Mouse (Mus musculus) cerebellum, adult 18-20 months (tissue): ENCODE measurements around the gene Srcap.
"Not testable (repeated sequence)": the region's sequence is repeated elsewhere in the genome, so short reads cannot be mapped to it uniquely, and the experiment has no call there.

Experiments
- DNase-seq, 2 experiments: peaks; one replicate each; pipeline ENCODE4 v3.0.0; 2021

Gene Srcap

DNA sequence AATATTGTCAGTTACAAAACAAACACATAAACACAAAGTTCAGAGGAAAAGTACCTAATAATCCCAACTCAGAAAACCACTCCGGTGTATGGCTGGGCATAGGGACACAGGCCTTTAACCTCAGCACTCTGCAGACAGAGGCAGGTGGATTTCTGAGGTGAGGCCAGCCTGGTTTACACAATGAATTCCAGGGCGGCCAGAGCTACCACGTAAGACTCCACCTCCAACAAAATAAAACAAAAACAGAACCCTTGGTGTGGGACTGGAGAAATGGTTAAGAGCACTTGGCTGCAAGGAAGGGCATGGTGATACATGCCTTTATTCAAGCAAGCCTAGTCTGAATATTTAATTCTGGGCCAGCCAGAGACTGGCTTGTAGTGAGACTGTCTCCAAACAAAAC lies 19.9 kb upstream of the Srcap start:
- no peak for DNase-seq

DNA sequence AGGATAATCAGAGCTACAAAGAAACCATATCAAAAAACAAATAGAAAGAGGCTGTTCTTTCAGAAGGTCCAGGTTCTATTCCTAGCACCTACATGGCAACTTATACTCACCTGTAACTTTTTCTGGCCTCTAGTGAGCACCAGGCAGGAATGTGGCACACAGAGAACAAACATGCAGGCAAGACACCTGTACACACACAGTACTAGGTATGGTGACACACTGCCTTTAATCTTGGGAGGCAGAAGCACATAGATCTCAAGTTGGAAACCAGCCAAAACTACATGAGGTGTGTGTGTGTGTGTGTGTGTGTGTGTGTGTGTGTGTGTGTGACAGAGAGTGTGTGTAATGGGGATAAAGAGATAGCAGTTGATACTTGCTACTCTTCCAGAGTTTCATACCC lies 17.1 kb upstream of the Srcap start:
- no peak for DNase-seq

DNA sequence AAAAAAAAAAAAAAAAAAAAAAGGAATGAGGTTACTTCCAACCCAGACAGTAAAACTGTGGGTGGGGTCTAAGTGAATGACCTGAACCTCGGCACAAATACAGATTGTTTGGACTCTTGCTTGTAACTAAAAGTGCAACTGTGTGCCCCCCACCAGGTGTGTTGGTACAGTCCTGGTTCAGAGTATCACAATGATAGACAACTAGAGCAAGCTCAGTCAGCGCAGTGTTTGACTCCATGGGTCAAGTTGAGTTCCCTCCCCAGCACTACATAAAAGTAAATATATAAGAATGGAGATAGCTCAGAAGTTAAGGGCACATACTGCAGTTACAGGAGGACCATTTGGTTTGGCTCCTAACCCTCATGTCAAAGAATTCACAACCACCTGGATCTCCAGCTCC lies 14.4 kb upstream of the Srcap start:
- no peak for DNase-seq

DNA sequence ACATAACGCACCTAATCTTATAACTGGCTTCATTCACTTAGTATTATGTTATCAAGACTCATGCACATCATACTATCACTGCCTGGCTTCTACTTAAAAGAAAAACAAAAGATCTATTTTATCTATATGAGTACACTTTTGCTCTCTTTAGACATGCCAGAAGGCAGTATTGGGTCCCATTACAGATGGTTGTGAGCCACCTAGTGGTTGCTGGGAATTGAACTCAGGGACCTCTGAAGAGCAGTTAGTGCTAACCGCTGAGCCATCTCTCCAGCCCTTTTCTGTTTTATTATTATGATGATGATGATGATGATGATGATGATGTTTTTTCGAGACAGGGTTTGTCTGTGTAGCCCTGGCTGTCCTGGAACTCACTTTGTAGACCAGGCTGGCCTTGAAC lies 13.4 kb upstream of the Srcap start:
- DNase-seq, result peak; percentile 47 to 57

DNA sequence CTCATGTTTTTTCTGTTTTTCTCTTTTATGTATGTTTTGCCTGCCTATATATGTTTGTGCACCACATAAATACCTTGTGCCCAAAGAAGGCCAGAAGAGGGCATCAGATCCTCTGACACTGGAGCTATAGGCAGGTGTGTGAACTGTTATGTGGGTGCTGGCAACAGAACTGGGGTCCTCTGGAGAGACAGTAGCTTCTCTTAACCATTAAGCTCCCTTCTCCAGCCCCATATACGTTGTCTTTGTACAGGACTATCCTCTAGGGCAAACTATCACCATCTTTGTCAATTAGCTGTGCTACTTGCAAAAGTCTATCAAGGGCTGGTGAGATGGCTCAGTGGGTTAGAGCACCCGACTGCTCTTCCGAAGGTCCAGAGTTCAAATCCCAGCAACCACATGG lies 3.5 kb upstream of the Srcap start:
- no peak for DNase-seq

DNA sequence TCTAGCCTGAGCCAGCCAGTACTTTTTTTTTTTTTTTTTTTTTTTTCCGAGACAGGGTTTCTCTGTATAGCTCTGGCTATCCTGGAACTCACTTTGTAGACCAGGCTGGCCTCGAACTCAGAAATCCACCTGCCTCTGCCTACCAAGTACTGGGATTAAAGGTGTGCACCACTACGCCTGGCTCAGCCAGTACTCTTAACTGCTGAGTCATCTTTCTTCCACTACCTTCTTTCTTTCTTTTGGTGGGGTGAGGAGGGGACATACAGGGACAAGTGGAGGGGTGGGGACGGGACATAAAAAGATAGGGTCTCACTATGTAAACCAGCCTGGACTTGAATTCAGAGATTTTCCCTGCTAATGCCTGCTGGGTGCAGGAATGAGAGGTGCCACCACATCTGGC lies 2.0 kb upstream of the Srcap start:
- DNase-seq, result not testable (repeated sequence)

DNA sequence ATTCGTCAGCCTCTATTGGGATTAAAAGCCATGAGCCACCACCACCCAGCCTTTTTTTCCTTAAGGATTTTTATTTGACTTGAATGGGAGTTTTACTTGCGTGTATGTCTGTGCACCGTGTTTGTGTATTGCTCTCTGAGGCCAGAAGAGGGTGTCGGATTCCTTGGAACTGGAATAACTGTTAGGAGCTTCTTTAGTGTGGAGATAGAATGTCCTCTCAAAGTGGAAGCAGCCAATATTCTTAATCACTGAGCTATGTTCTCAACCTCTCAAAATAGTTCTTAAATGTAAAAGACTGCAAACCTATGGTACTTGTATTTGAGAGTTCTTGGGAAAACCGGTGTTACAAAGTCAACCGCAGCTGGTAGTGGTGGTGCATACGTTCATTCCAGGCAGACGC lies 542 bp upstream of the Srcap start:
- peak; percentile 25 to 29 for DNase-seq

DNA sequence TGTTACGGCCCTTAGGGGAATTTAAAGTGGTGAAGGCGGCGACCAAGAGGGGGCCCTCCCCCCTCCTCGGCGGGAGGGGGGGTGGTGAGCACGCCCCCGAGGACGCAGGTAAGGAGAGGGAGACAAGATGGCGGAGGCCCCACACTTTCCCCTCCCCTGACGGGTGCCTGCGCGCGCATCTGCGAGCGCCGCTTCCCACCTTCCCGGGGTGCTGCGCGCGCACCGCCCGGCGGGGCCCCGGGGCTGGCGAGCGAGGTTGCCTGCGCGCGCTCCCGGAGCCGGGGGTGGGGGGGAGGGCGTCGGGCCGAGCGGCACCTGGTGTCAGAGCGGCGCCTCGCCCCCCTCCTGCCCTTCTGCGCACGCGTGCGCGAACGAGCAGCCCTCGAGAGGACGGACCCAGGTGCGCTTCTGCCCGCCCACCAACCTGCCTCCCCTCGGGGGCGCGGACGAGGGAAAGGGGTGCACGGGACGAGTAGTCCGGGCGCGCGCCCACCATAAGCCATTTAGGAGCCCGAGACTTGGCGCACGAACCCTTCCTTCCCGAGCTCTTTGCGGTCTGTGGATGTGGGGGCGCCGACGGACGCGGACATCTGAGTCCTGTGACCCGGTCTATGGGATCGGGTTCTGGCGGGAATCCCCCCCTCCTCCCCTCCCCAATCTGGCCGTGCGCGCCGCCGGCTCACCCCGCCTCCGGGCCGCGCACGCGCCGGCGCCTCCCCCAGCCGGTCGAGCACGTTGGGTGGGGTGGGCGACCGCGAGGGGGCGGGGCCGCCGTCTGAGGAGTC lies 640 bp downstream of the Srcap start:
- peak; percentile 85 to 92 for DNase-seq

DNA sequence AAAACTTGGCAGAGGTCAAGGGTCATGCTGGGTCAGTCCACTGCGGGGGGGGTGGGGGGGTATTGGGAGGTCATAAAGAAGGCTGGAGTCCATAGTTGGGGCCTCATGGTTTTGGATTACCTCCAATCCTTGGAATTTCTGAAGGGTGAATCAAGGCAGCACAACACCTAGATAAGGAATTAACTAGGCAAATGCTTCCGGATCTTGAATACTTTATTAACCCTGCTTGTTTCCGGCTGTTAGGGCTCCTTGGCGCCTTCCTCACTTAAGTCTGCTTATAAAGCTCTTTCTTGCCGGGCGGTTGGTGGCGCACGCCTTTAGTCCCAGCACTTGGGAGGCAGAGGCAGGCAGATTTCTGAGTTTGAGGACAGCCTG lies 1.2 kb downstream of the Srcap start:
- peak in 1 of 2 experiments; percentile 32 for DNase-seq

DNA sequence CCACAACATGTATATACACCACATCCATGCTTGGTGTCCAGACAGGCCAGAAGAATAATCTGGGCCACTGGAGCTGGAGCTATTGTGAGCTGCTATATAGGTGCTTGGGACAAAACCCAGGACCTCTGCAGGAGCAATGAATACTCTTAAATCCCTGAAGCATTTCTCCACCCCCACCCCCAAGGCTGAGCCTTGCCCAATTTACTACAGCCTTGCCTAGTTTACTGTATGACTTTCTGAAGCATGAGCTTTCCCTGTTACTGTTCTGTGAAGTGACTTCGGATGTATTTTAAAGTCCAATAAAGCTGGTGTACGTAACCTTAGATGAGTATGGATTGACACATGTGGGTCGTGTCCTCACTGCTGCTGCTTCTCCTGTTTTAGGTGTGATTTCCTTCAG lies 2.0 kb downstream of the Srcap start:
- no peak for DNase-seq

DNA sequence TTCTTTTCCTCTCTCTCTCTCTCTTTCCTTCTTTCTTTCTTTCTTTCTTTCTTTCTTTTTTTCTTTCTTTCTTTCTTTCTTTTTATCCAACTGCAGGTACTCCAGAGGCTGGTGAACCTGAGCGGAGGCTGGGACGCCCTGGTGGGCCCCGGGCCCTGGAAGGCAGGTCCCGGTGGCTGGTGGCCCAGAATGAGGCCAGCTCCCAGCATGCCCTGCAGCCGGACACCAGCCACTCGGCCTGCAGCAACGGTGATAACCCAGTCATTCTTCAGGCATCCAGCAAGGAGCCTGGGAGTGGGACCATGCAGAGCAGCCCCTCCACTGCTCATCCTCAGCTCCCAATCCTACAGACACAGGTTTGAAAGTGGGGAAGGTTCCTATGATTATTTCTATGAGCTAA lies 4.1 kb downstream of the Srcap start:
- peak; percentile 47 to 50 for DNase-seq

DNA sequence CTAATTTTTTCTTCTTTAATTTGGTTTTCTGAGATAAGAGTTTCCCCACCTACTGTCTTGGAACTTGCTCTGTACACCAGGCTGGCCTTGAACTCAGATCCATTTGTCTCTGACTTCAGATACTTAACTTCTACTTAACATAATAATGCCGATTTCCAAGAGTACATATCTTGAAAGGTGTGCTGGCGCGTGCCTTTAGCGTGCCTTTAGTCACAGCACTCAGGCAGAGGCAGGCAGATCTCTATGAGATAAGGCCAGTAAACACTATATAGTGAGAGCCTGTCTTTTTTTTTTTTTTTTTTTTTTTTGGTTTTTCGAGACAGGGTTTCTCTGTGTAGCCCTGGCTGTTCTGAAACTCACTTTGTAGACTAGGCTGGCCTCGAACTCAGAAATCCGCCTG lies 4.6 kb downstream of the Srcap start:
- DNase-seq, result no peak

DNA sequence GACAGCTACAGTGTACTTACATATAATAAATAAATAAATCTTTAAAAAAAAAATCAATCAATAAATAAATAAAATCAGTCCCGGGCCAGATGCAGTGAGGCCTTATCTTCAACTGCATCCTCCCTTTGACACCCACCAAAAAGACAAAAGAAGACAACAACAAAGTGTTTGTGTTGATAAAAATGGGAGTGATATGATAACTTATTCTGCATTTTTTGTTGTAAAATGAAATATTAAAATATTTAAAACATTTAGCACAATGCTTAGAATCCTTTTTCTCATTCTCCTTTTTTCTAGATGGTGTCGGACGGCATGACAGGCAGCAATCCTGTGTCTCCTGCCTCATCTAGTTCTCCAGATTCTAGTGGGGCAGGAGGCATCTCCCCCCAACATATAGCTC lies 7.5 kb downstream of the Srcap start, which contains the start of gene Gm42715:
TSS of gene Gm42715 (plus strand) at position 301 of the 400 bp plus-strand sequence.
- no peak for DNase-seq

DNA sequence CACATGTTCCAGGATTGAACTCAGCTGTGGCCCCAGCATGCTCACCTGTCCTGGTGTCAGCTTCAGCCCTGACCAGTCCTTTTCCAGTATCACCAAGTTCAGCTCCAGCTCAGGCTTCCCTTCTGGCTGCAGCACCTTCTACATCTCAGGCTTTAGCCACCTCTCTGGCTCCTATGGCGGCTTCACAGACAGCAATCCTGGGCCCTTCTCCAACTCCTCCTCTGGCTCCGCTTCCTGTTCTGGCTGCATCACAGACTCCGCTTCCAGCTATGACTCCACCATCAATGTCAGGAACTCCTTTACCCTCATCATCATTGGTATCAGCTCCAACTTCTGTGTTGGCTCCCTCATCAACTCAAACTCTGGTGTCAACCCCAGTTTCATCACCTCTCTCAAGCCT lies 29.9 kb downstream of the Srcap start:
- DNase-seq, result peak; percentile 36 to 48

DNA sequence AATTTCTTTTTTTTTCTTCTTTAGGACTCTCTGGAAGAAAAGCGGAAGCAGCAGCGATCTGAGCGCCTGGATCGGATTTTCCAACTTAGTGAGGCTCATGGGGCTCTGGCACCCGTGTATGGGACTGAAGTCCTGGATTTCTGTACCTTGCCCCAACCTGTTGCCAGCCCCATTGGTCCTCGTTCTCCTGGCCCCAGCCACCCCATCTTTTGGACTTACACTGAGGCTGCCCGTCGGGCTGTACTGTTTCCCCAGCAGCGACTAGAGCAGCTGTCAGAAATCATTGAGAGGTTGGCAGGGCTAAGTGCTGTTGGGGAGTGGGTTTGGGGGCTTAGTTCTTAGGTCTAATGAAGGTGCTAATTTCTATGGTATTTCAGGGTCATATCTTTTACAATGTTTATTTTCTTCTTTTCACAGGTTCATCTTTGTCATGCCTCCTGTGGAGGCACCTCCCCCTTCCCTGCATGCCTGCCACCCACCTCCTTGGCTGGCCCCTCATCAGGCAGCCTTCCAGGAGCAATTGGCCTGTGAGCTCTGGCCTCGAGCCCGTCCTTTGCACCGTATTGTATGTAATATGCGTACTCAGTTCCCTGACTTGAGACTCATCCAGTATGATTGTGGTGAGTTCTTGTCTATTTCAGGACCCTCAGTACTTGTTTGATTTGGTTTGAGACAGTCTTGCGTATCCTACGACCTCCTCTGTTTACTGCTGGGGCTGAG lies 37.5 kb downstream of the Srcap start:
- peak; percentile 77 to 79 for DNase-seq

DNA sequence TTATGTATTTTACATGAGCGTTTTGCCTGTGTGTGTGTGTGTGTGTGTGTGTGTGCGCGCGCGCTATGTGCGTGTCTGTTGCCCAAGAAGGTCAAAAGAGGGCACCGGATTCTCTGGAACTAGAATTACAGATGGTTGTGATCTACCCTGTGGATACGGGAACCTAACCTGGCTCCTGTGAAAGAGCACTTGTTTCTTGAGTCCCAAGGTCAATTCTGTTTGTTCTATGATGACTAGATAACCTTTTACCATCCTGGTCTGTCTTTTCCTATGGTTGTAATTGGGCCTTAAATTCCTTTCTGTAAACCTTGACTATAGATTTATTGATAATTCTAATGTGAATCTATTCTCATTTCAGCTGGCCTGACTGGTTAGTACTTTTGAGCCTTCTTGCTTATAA lies 39.8 kb downstream of the Srcap start:
- no peak for DNase-seq

DNA sequence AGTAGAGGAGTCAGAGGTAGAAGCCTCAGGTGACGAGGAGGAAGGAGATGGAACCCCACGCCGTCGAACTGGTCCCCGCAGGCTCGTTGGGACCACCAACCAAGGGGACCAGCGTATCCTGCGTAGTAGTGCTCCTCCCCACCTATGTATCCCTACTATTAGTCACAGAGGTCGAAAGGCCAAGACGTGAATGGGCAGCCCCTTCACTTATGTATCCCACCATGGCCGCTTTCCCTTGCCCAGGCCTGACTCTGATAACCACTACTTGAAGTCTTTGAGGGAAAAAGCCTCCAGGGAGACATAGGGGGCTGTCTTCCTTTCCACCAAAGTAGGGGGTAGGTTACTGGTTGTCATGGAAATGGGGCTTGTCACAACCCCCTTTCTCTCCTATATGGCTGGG lies 48.8 kb downstream of the Srcap start:
- no peak for DNase-seq

DNA sequence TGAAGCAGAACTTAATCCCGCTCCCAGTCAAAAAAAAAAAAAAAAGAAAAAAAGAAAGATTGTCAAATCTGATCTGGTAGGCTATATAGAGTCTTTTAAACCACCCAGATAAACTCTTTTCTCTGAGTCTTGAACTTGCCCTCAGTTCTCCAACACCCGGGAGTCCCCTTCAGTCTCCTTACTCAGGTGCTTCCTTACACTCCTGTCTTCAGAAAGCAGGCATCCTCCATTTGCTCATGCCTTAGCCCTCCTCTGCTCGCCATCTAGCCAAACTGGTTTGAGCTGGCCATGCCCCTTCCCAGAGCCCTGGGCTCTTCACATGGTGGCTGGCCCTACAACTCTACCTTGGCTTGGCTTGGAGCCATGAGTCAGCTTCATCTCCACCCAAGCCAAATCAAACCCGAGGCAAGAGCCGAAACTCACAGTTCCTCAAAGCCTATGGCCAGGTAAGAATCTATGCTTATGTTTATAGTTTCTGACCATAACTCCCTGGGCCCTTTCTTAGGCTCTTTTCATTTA lies 49.6 kb downstream of the Srcap start, which contains the start of gene Tmem265:
TSS of gene Tmem265 (plus strand) at position 51 of the 519 bp plus-strand sequence.
- peak; percentile 26 to 36 for DNase-seq

DNA sequence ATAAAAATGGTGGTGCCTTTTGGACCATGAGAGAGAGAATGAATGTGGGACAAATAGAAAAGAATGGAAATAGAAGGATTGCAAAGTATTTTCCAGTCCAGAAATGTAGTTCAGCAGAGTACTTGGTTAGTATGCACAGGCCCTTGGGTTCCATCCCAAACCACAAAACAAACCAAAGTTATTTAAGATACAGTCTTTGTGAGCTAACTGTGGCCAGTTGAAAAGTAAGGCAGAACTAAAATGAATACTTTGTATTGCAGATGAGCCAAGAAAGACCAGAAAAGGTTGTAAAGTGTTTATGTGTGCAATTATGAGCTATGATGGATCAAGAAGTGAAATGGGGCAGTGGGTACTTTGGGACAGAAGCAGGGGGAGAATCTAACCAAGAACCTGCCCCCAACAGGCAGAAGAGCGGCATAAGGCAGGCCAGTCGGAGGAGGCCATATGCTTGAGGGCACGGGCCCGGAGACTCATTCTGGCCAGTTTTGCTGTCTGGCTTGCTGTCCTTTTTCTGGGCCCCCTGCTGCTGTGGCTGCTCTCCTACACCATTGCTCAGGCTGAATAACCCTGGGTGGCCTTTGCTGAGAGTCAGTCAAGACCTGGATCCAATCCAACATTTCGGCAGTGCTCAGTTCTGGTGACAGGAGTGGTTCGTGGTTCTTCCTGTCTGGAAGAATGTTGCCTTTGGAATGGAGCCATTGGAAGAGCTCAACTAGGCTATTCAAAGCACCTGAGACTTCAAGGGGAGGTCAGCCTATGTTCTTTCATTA lies 52.8 kb downstream of the Srcap start:
- peak; percentile 91 to 96 for DNase-seq

DNA sequence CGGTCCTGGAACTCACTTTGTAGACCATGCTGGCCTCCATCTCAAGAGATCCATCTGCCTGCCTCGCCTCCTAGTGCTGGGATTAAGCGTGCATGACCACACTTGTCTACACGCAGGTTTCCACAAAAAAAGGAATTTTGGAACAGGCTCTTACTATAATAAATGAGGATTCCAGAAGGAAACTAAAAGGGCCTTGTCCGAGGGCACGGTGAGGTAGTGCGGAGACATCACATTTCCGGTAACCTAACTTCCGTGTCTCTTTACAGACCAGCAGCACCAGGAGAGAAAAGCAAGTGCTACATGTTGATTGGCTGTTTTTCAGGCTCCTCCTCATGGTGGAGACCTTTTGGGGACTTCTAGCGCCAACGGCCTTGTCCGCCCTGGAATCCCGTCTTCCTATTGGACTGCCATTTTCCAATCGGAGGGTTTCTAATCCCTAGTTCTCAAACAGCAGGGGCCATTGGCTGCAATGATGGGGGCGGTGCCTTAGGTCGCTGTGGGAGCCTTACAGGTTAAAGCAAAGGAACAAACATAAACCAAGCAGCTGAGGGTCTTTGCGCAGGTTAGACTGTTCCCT lies 61.2 kb downstream of the Srcap start, which contains the start of gene Phkg2:
TSS of gene Phkg2 (plus strand) at position 446 of the 577 bp plus-strand sequence.
- peak; percentile 86 to 97 for DNase-seq

DNA sequence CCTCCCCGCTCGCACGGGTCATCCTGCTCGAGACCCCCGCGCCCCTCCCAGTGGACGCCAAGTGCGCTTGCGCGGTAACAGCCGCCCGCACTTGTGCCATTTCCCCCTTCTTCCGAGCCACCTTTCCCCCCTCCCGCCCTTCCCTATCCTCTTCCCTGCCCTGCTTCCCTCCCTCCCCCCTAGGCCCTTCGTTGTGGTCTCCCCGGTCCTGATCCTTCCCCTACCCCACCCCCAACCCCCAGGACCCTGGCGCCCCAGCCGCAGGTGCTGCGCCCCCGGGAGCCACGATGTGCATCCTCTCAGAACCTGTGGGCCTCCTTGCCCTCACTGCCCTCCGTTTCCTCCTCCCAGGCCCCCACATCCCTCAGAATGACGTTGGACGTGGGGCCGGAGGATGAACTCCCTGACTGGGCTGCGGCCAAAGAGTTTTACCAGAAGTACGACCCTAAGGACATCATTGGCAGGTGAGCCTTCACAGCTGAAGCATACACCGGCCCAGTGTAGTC lies 61.8 kb downstream of the Srcap start:
- peak; percentile 44 to 48 for DNase-seq

DNA sequence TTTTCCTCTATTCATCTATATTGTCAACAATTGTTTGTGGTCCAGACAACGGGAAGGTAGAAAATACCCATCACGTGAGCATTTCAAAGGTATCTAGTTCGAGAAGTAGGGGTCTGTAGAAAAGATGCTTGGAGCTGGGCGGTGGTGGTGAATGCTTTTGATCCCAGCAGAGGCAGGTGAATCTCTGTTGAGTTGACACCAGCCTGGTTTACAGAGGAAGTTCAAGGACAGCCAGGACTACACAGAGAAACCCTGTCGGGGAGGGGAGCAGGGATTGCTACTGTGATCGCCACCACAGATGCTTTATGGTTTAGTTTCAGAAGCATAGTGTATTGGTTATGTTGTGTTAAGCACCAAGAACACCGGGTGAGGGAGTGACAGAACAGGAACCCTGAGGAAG lies 62.3 kb downstream of the Srcap start:
- DNase-seq, result no peak

DNA sequence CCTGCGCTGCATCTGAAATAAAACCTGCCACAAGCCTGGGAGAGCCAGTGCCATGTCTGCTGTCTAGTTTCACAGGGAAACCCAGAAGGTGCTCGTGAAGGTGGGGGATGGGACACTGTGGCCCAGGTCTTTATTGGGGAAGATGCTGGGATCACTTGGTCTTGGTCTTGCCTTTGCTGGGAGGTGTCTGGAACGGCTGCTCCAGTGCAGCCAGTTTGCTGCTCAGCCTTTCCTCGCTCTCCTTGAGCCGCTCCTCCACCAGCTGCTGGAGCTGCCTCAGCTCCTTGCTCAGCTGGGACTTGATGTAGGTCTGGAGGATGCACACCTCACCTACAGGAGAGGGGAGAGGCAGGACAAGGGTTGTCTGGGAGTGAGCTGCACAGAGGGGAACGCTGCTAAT lies 71.5 kb downstream of the Srcap start:
- DNase-seq, result no peak
